Mouse (Mus musculus): ENCODE measurements around the gene Mlycd. TPM values are rescaled to one million over a fixed set of nuclear protein-coding genes. Genes with fewer than 3 reads are reported as not detected.

Gene Mlycd
- total and polyA plus RNA-seq, 3 experiments, result 4.2 to 12.3 (median 5.1) TPM

- H3K27me3 ChIP-seq (replicated peaks), result peaks cover 2% of the 10 kb centered on the region
- dilution Hi-C loops (cut with MboI; ENCODE audit: extremely low pct_ligation_motif_present, extremely low pct_unique_long_range_greater_than_20kb, low sequenced_read_pairs), result no loop called here
Observed at GRCm38 (mm10) chr8:119456045-119456444, 61.4 kb downstream of the Mlycd start.

DNA sequence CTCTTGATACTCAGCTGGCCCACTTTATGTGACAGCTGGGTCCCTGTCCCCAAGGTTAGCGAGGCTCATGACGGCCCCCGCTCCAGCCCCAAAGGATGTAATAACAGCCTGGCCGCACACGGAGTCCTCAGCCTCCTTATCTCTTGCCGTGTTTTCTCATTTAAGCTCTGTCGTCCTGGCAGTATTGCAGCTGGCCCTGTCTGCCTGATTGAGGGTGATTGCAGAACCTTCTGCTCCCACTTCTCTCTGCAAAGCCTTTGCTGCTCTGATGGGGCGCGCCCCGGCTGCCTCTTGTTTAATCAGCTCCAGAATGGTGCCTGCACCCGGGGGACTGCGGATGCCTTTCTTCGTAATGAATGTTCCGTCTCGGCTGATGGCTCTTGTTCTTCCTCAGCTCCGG, 65.0 kb downstream of the Mlycd start:
- H3K4me2 ChIP-seq (ENCODE audit: insufficient read depth, low read depth, poor library complexity, severe bottlenecking), result no peak overlapping the region
- dilution Hi-C loops (cut with MboI; ENCODE audit: extremely low pct_ligation_motif_present, extremely low pct_unique_long_range_greater_than_20kb, low sequenced_read_pairs), result no loop called here

More at GRCm38 (mm10) chr8:119456045-119456444, 61.4 kb downstream of the Mlycd start:
- Histone ChIP-seq H3K9ac (ENCODE audit: insufficient read depth, low read depth) (no peak overlapping the region), H3K79me2 (replicated peaks; ENCODE audit: control insufficient read depth, extremely low read depth, insufficient read depth, poor library complexity, severe bottlenecking) (no peaks in the 10 kb centered on the region), H3K9me3 (replicated peaks; ENCODE audit: low read length) (no peaks in the 10 kb centered on the region), H3K4me1 (ENCODE audit: control insufficient read depth in 1 of 2, insufficient read depth in 2 of 2) (peaks cover 0 to 24% of the 10 kb centered on the region in 2 experiments; a peak in 2 of 4 replicates), H3K4me2 (ENCODE audit: insufficient read depth, low read depth, poor library complexity, severe bottlenecking) (no peak overlapping the region), H3K27ac (ENCODE audit: insufficient read depth, low read depth) (no peak overlapping the region), H3K4me3 (replicated peaks in 1 of 3; ENCODE audit: low read depth in 2 of 3, low read length in 2 of 3, poor library complexity in 1 of 3) (no peak overlapping the region), H3K36me3 (replicated peaks in 1 of 2; ENCODE audit: control insufficient read depth in 1 of 2, insufficient read depth in 1 of 2, low read length in 1 of 2) (no peaks in the 10 kb centered on the region)
- in situ Hi-C loops (cut with MboI; ENCODE audit: low pct_ligation_motif_present, low pct_unique_long_range_greater_than_20kb, low sequenced_read_pairs), result no loop called here
- DNase-seq (ENCODE audit: extremely low read depth), result no peak
- TF ChIP-seq MYC (IDR thresholded peaks at IDR 0.05; ENCODE audit: low read depth, low read length), result no peak

More for the DNA sequence above, 65.0 kb downstream of the Mlycd start:
- TF ChIP-seq UBTF (IDR thresholded peaks at IDR 0.05; ENCODE audit: low read depth, low read length) (no peak), NELFE (IDR thresholded peaks at IDR 0.05; ENCODE audit: low read depth, low read length) (no peak), USF2 (conservative IDR thresholded peaks at IDR 0.05; ENCODE audit: low read depth, low read length) (no peak), RCOR1 (conservative IDR thresholded peaks at IDR 0.05; ENCODE audit: low read depth, low read length) (no peak), MAX (IDR thresholded peaks at IDR 0.05; ENCODE audit: low read length) (no peak), POLR2AphosphoS2 (IDR thresholded peaks at IDR 0.05; ENCODE audit: low read depth, low read length) (no peak), CHD1 (IDR thresholded peaks at IDR 0.05; ENCODE audit: low read depth, low read length) (no peak), MAZ (IDR thresholded peaks at IDR 0.05; ENCODE audit: low read depth, low read length) (no peak), ZMIZ1 (IDR thresholded peaks at IDR 0.05; ENCODE audit: low read depth, low read length) (no peak), ZKSCAN1 (IDR thresholded peaks at IDR 0.05; ENCODE audit: borderline replicate concordance, low read depth, low read length) (no peak), E2F4 (IDR thresholded peaks at IDR 0.05; ENCODE audit: insufficient replicate concordance, low read depth, low read length) (no peak), NRF1 (IDR thresholded peaks at IDR 0.05; ENCODE audit: low read depth, low read length) (no peak), SMC3 (IDR thresholded peaks at IDR 0.05; ENCODE audit: low read depth, low read length) (no peak), IRF4 (IDR thresholded peaks at IDR 0.05; ENCODE audit: low read depth, low read length) (no peak), BHLHE40 (IDR thresholded peaks at IDR 0.05; ENCODE audit: low read depth, low read length) (no peak), KAT2A (IDR thresholded peaks at IDR 0.05; ENCODE audit: insufficient replicate concordance, low read length) (no peak), ZC3H11A (IDR thresholded peaks at IDR 0.05; ENCODE audit: low read depth, low read length) (no peak), USF1 (IDR thresholded peaks at IDR 0.05; ENCODE audit: low read depth, low read length) (no peak), ZNF384 (IDR thresholded peaks at IDR 0.05; ENCODE audit: low read depth, low read length) (no peak)
- H3K4me3 ChIP-seq (replicated peaks in 1 of 3; ENCODE audit: low read depth in 2 of 3, low read length in 2 of 3, poor library complexity in 1 of 3), result no peak overlapping the region
- no peaks in the 10 kb centered on the region for H3K36me3 ChIP-seq (replicated peaks in 1 of 2; ENCODE audit: control insufficient read depth in 1 of 2, insufficient read depth in 1 of 2, low read length in 1 of 2)
- H3K27me3 ChIP-seq (replicated peaks), result peaks cover 22% of the 10 kb centered on the region
- peaks cover 0 to 27% of the 10 kb centered on the region in 2 experiments; a peak in 2 of 4 replicates for H3K4me1 ChIP-seq (ENCODE audit: control insufficient read depth in 1 of 2, insufficient read depth in 2 of 2)
- in situ Hi-C loops (cut with MboI; ENCODE audit: low pct_ligation_motif_present, low pct_unique_long_range_greater_than_20kb, low sequenced_read_pairs), result no loop called here
- H3K9me3 ChIP-seq (replicated peaks; ENCODE audit: low read length), result no peaks in the 10 kb centered on the region
- no peak overlapping the region for H3K9ac ChIP-seq (ENCODE audit: insufficient read depth, low read depth)
- H3K79me2 ChIP-seq (replicated peaks; ENCODE audit: control insufficient read depth, extremely low read depth, insufficient read depth, poor library complexity, severe bottlenecking), result no peaks in the 10 kb centered on the region
- no peak for DNase-seq (ENCODE audit: extremely low read depth)
- H3K27ac ChIP-seq (ENCODE audit: insufficient read depth, low read depth), result no peak overlapping the region

Other genes starting within 250 kb of the Mlycd start
- 55.8 and 61.7 TPM in 2 replicates for gene Hsbp1, start 50.4 kb upstream of the Mlycd start, total RNA-seq (2012; rRNA removed)
- gene Hsbp1, start 50.4 kb upstream of the Mlycd start, total RNA-seq (2014; rRNA removed), result 53.8 and 59.0 TPM in 2 replicates
- gene Hsbp1, start 50.4 kb upstream of the Mlycd start, polyA plus RNA-seq (2012; ENCODE audit: insufficient read length, low read depth), result 66.9 and 89.0 TPM in 2 replicates
- gene Osgin1, start 39.2 kb downstream of the Mlycd start, total RNA-seq (2012; rRNA removed), result 0.46 and 0.47 TPM in 2 replicates
- gene Osgin1, start 39.2 kb downstream of the Mlycd start, total RNA-seq (2014; rRNA removed), result 0.12 and 0.15 TPM in 2 replicates
- gene Osgin1, start 39.2 kb downstream of the Mlycd start, polyA plus RNA-seq (2012; ENCODE audit: insufficient read length, low read depth), result 2.9 and 3.0 TPM in 2 replicates
- gene Necab2, start 51.8 kb downstream of the Mlycd start, total RNA-seq (2012; rRNA removed), result not detected in 2 replicates
- gene Necab2, start 51.8 kb downstream of the Mlycd start, total RNA-seq (2014; rRNA removed), result not detected in 2 replicates
- gene Necab2, start 51.8 kb downstream of the Mlycd start, polyA plus RNA-seq (2012; ENCODE audit: insufficient read length, low read depth), result not detected in 2 replicates
- gene Slc38a8, start 106.8 kb downstream of the Mlycd start, total RNA-seq (2012; rRNA removed), result 0.08 TPM in 1 of 2 replicates, not detected in the other
- 0.08 TPM in 1 of 2 replicates, not detected in the other for gene Slc38a8, start 106.8 kb downstream of the Mlycd start, total RNA-seq (2014; rRNA removed)
- 0.12 TPM in 1 of 2 replicates, not detected in the other for gene Slc38a8, start 106.8 kb downstream of the Mlycd start, polyA plus RNA-seq (2012; ENCODE audit: insufficient read length, low read depth)
- 32.6 and 33.8 TPM in 2 replicates for gene Mbtps1, start 163.9 kb downstream of the Mlycd start, total RNA-seq (2012; rRNA removed)
- gene Mbtps1, start 163.9 kb downstream of the Mlycd start, total RNA-seq (2014; rRNA removed), result 27.8 and 40.7 TPM in 2 replicates
- 38.3 and 41.1 TPM in 2 replicates for gene Mbtps1, start 163.9 kb downstream of the Mlycd start, polyA plus RNA-seq (2012; ENCODE audit: insufficient read length, low read depth)
- gene Hsdl1, start 180.3 kb downstream of the Mlycd start, total RNA-seq (2012; rRNA removed), result 11.6 and 13.6 TPM in 2 replicates
- 8.2 and 8.6 TPM in 2 replicates for gene Hsdl1, start 180.3 kb downstream of the Mlycd start, total RNA-seq (2014; rRNA removed)
- 5.4 and 5.7 TPM in 2 replicates for gene Hsdl1, start 180.3 kb downstream of the Mlycd start, polyA plus RNA-seq (2012; ENCODE audit: insufficient read length, low read depth)
- 0.25 TPM in 2 replicates for gene Dnaaf1, start 180.4 kb downstream of the Mlycd start, total RNA-seq (2012; rRNA removed)
- gene Dnaaf1, start 180.4 kb downstream of the Mlycd start, total RNA-seq (2014; rRNA removed), result not detected in 2 replicates
- gene Dnaaf1, start 180.4 kb downstream of the Mlycd start, polyA plus RNA-seq (2012; ENCODE audit: insufficient read length, low read depth), result not detected in 2 replicates
- 12.1 and 14.6 TPM in 2 replicates for gene Taf1c, start 210.3 kb downstream of the Mlycd start, total RNA-seq (2012; rRNA removed)
- 8.7 and 11.0 TPM in 2 replicates for gene Taf1c, start 210.3 kb downstream of the Mlycd start, total RNA-seq (2014; rRNA removed)
- 14.9 and 15.5 TPM in 2 replicates for gene Taf1c, start 210.3 kb downstream of the Mlycd start, polyA plus RNA-seq (2012; ENCODE audit: insufficient read length, low read depth)
- not detected in 2 replicates for gene Adad2, start 217.9 kb downstream of the Mlycd start, total RNA-seq (2012; rRNA removed)
- not detected in 2 replicates for gene Adad2, start 217.9 kb downstream of the Mlycd start, total RNA-seq (2014; rRNA removed)
- not detected in 2 replicates for gene Adad2, start 217.9 kb downstream of the Mlycd start, polyA plus RNA-seq (2012; ENCODE audit: insufficient read length, low read depth)
- gene Kcng4, start 240.8 kb downstream of the Mlycd start, total RNA-seq (2012; rRNA removed), result not detected in 2 replicates
- not detected in 2 replicates for gene Kcng4, start 240.8 kb downstream of the Mlycd start, total RNA-seq (2014; rRNA removed)
- not detected in 2 replicates for gene Kcng4, start 240.8 kb downstream of the Mlycd start, polyA plus RNA-seq (2012; ENCODE audit: insufficient read length, low read depth)